Mouse (Mus musculus): ENCODE data around the gene Vps8. TPM values are rescaled to one million over a fixed set of nuclear protein-coding genes. Genes with fewer than 3 reads are reported as not detected.

Vps8 gene
- polyA plus RNA-seq, 1 experiment from 2014 or later: 32.5 TPM

DNA sequence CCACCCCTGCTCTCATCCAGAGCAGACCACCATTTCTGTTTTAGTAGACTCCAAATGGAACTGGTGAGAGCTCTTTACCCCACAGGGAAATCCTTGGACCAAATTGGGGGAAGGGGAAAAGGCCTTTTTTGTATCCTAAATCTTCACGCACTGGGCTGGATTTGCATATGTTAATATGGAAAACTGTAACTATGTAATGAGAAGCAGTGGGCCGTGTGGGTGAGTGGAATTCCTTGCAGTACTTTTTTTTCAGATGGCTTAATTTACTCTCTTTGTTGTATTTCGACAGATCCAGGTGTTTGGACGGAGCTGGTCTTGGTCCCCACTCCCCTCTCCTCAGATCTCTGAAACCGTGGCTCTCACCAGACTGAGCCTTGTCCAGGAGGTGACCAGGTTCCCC, 32.2 kb upstream of the Vps8 start:
- H3K9me3 ChIP-seq: no peaks in the 10 kb centered on the region
- H3K27me3 ChIP-seq: no peaks in the 10 kb centered on the region
- H3K4me3 ChIP-seq: no peak overlapping the region
- no peak overlapping the region for H3K4me2 ChIP-seq
- 47% methylated on average over 5 of the region's 5 CpGs for WGBS
- no peak overlapping the region for H3K27ac ChIP-seq (replicated peaks)
- H3K4me1 ChIP-seq (replicated peaks): peaks cover 16% of the 10 kb centered on the region
- no peaks in the 10 kb centered on the region for H3K36me3 ChIP-seq
- H3K9ac ChIP-seq: no peak overlapping the region
- no peak for ATAC-seq (ENCODE audit: low FRiP score, low read depth)

DNA sequence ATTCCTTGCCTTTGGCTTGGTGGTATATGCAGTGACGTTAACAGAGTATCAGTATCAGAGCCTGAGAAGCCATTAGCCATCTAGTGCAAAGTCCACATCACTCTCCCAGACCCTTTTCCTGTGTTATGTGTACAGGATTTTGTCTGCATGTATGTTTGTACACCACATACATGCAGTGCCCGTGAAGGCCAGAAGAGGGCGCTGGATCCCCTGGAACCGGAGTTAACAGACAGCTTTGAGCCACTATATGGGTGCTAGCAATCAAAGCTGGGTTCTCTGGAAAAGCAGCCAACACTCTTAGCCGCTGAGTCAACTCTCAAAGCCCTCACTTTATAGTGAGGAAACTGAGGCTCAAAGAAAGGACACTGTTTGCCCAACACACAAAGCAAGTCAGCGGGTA, 30.8 kb upstream of the Vps8 start:
- Histone ChIP-seq H3K27me3 (no peaks in the 10 kb centered on the region), H3K4me2 (no peak overlapping the region), H3K36me3 (no peaks in the 10 kb centered on the region), H3K4me3 (no peak overlapping the region), H3K4me1 (replicated peaks) (peaks cover 20% of the 10 kb centered on the region), H3K9ac (no peak overlapping the region), H3K9me3 (no peaks in the 10 kb centered on the region), H3K27ac (replicated peaks) (peak overlapping the region; percentile 55)
- no peak; the same call in 1 of the 2 replicates for ATAC-seq (ENCODE audit: low FRiP score, low read depth)
- 58% methylated on average over 6 of the region's 6 CpGs for whole genome bisulfite sequencing

DNA sequence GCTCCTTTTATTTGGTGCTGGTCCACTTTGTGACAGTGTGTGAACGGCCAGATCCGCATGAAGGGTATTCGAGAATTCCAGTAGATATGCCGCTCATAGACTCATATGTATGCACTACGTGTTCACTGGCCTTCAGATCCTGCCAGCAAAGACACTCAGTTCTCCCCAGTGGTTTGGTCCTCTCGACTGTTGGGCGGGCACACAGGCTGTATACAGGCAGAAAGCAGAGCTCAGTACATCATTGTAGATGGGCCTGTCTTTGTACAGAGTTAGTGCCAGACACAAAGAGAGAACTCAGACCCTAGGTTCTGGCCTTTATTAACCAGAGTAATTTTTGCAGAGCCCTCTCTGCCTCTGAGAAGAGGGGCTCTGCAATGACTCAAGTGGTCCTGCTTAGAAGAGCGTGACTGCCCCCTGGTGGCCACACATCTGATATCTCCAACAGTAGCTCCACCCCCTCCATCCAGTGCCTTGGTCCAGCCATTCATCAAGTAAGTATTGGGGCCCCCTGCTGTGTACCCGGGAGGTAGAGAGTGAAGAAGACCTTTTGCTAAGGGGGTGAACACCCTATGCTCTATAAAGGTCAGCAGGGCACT, 30.3 kb upstream of the Vps8 start:
- Histone ChIP-seq H3K4me2 (no peak overlapping the region), H3K4me3 (no peak overlapping the region), H3K27me3 (no peaks in the 10 kb centered on the region), H3K27ac (replicated peaks) (peak overlapping the region; percentile 55), H3K4me1 (replicated peaks) (peaks cover 26% of the 10 kb centered on the region), H3K9ac (no peak overlapping the region), H3K36me3 (no peaks in the 10 kb centered on the region), H3K9me3 (no peaks in the 10 kb centered on the region)
- ATAC-seq (ENCODE audit: low FRiP score, low read depth): peak; percentile 84
- 28% methylated on average over 9 of the region's 9 CpGs for WGBS

DNA sequence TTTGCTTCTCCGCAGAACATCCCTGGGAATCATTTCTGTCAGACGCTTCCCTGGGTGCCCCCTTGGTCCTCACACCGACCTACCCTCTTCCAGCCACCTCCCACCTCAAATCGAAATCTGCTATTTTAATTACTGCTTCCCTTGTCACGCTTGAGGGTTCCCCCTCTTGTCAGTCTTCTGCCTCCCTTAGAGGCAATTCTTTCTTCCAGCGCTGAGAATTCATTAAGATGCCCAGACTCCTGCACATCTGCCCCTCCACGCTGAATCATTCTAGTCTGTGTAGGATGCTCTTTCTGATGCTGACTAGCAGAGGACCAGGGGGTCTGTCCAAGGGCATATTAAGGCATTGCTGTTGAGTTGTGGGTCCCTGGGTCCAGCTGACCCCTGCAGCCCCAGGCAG, 27.4 kb upstream of the Vps8 start:
- Histone ChIP-seq H3K27me3 (no peaks in the 10 kb centered on the region), H3K9ac (0 out of 2 replicates have a peak overlapping the region, but pooled peaks have one; percentile 11), H3K4me3 (no peak overlapping the region), H3K4me1 (replicated peaks) (peaks cover 39% of the 10 kb centered on the region), H3K36me3 (no peaks in the 10 kb centered on the region), H3K4me2 (no peak overlapping the region), H3K27ac (replicated peaks) (0 out of 2 replicates have a peak overlapping the region, but pooled peaks have one; percentile 17), H3K9me3 (no peaks in the 10 kb centered on the region)
- ATAC-seq (ENCODE audit: low FRiP score, low read depth): no peak
- 26% methylated on average over 7 of the region's 7 CpGs for WGBS

DNA sequence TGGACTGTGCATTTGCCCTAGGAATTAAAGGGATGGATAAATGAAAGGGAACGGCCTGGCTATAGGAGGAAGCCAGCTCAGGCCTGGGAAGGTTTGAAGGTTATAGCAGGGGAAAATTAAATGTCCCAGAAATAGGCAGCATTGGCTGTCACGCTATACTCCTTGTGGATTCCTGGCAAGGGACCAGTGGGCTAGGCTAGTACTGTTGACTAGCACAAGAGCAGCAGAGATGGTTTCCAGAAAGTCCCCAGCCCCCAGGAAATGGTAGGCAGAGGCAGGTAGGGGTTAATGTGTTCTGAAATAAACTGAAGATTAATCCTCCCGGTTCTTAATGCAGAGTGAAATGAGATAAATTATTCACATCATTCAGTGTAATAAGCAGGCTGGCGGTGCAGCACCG, 25.2 kb upstream of the Vps8 start:
- Histone ChIP-seq H3K36me3 (no peaks in the 10 kb centered on the region), H3K4me2 (no peak overlapping the region), H3K27ac (replicated peaks) (peak overlapping the region; percentile 73), H3K4me3 (no peak overlapping the region), H3K27me3 (no peaks in the 10 kb centered on the region), H3K9ac (no peak overlapping the region), H3K4me1 (replicated peaks) (peaks cover 38% of the 10 kb centered on the region), H3K9me3 (no peaks in the 10 kb centered on the region)
- ATAC-seq (ENCODE audit: low FRiP score, low read depth): no peak
- 47% methylated on average over 5 of the region's 5 CpGs for WGBS

DNA sequence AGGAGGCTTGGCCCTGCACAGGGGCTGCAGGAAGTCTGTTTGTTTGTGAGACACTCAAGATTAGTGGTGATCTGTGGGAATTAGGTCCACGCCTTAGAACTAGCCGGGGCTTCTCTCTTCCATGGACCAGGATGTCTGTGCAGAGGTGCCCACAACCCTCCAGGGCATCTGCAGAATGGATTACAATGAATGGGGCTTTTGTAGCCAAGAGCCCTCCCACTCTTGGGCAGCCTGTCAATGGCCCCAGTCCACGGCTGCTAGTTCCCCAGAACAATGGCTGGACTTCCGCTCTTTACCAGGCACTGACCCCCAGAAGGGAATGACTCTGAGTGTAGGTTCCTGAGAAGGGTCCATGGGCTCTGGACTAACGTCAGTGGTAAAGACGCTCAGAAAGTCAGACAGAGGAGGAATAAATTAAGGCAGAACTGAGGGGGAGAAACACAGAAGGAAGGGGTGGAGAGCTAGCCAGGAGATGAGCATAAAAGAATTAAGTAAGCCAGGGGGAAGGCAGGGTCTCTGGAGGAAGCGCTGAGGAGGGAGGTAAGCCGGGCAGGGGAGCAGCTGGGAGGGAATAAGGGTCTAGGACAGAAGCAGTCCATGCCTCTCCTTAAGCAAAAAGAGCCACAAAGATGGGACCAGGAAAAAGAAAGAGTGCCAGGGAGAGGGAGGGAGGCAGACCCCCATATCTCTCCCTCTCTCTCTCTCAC, 24.4 kb upstream of the Vps8 start:
- peak overlapping the region; percentile 16; the same call in 1 of the 2 replicates for H3K4me2 ChIP-seq
- peaks cover 38% of the 10 kb centered on the region for H3K4me1 ChIP-seq (replicated peaks)
- no peak overlapping the region for H3K9ac ChIP-seq
- H3K36me3 ChIP-seq: no peaks in the 10 kb centered on the region
- 11% methylated on average over 8 of the region's 8 CpGs for WGBS
- H3K27me3 ChIP-seq: no peaks in the 10 kb centered on the region
- H3K9me3 ChIP-seq: no peaks in the 10 kb centered on the region
- peak overlapping the region; percentile 73 for H3K27ac ChIP-seq (replicated peaks)
- ATAC-seq (ENCODE audit: low FRiP score, low read depth): peak; percentile 61
- no peak overlapping the region for H3K4me3 ChIP-seq

DNA sequence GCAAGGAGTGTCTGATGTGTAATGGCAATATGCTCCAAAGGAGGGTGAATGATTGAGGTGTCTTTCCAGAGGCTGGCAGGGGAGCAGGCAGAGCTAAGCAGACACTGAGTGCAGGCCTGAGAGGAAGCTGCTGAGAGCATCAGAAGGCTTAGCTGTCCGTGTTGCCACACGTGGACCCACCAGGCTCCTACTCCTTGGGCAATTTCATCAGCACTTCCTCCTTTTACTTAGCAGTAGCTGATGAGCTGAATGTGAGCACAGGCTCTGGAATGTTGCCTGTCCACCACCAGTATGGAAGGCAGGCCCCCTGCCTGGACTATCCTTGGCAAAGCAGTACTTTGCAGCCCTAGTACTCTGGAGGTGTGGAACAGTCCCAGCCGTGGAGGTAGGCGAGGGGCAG, 23.0 kb upstream of the Vps8 start:
- WGBS: 86% methylated on average over 4 of the region's 4 CpGs
- no peak overlapping the region for H3K27ac ChIP-seq (replicated peaks)

DNA sequence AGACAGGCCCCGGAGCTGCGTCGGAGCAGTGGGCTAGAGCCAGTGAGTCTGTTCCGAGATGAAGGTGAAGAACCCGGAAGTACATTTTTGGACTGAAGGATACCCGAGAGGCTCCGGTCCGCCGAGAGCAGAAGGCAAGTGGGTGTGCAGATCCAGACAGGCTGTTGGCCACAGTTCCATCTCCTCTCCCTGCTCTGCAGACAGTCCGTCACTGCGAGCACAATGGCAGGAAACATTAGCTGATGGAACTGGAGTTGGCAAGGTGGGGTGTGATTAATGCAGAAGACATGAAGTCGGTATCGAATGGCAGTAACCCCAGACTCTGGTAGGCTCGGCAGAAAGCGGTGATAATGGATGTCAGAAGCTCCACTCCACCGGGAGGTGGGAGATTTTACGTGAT, 20.9 kb upstream of the Vps8 start:
- no peak overlapping the region for H3K9ac ChIP-seq
- no peaks in the 10 kb centered on the region for H3K27me3 ChIP-seq
- ATAC-seq (ENCODE audit: low FRiP score, low read depth): no peak
- H3K4me2 ChIP-seq: no peak overlapping the region
- H3K9me3 ChIP-seq: no peaks in the 10 kb centered on the region
- 70% methylated on average over 17 of the region's 17 CpGs for WGBS
- no peak overlapping the region for H3K4me3 ChIP-seq
- no peaks in the 10 kb centered on the region for H3K36me3 ChIP-seq
- peaks cover 24% of the 10 kb centered on the region for H3K4me1 ChIP-seq (replicated peaks)
- H3K27ac ChIP-seq (replicated peaks): no peak overlapping the region

More for the DNA sequence above, 23.0 kb upstream of the Vps8 start:
- Histone ChIP-seq H3K4me3 (no peak overlapping the region), H3K36me3 (no peaks in the 10 kb centered on the region), H3K9me3 (no peaks in the 10 kb centered on the region), H3K9ac (no peak overlapping the region), H3K4me2 (no peak overlapping the region), H3K4me1 (replicated peaks) (peaks cover 36% of the 10 kb centered on the region), H3K27me3 (no peaks in the 10 kb centered on the region)
- no peak for ATAC-seq (ENCODE audit: low FRiP score, low read depth)

DNA sequence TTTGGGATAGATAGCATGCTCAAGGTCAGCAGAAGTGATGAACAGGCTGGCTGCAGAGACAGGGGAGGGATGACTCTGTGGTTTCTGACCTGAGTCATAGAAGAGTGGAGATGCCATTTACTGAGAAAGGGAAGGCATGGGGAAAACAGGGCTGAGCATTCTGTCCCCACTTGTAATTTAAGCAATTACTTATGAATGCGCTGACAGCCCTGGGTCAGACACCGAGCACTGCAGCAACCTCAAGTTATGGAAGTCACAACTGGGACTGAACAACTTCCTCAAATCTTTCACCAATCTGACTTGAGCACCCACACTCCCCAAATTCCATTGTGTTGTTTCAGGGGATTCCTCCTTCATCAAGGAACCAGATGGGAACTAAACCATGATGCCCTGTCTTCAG, 19.5 kb upstream of the Vps8 start:
- Histone ChIP-seq H3K36me3 (no peaks in the 10 kb centered on the region), H3K9me3 (no peaks in the 10 kb centered on the region), H3K4me3 (no peak overlapping the region), H3K27ac (replicated peaks) (no peak overlapping the region), H3K4me2 (no peak overlapping the region), H3K9ac (no peak overlapping the region), H3K4me1 (replicated peaks) (peaks cover 12% of the 10 kb centered on the region), H3K27me3 (no peaks in the 10 kb centered on the region)
- WGBS: 89% methylated on average over 2 of the region's 2 CpGs
- no peak for ATAC-seq (ENCODE audit: low FRiP score, low read depth)

DNA sequence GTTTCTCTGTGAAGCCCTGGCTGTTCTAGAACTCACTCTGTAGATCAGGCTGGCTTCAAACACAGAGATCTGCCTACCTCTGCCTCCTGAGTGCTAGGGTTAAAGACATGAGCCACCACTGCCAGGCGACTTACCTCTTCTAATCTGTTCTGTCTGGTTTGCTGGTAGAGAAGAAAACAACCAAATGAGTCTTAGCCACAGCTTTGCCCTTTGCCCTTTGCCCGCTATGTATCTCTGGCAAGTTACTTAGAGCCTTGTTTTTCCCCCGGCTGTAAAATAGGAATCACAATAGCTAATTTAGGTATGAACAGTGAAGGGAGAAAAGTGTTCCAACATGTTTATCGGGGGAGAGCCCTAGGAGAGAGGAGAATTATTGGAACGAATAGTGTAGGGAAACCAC, 18.3 kb upstream of the Vps8 start:
- Histone ChIP-seq H3K27ac (replicated peaks) (no peak overlapping the region), H3K4me3 (no peak overlapping the region), H3K4me2 (no peak overlapping the region), H3K36me3 (no peaks in the 10 kb centered on the region), H3K4me1 (replicated peaks) (peaks cover 6% of the 10 kb centered on the region; the same call in 1 of the 2 replicates), H3K9ac (no peak overlapping the region), H3K9me3 (no peaks in the 10 kb centered on the region), H3K27me3 (no peaks in the 10 kb centered on the region)
- no peak for ATAC-seq (ENCODE audit: low FRiP score, low read depth)
- 54% methylated on average over 5 of the region's 5 CpGs for WGBS

DNA sequence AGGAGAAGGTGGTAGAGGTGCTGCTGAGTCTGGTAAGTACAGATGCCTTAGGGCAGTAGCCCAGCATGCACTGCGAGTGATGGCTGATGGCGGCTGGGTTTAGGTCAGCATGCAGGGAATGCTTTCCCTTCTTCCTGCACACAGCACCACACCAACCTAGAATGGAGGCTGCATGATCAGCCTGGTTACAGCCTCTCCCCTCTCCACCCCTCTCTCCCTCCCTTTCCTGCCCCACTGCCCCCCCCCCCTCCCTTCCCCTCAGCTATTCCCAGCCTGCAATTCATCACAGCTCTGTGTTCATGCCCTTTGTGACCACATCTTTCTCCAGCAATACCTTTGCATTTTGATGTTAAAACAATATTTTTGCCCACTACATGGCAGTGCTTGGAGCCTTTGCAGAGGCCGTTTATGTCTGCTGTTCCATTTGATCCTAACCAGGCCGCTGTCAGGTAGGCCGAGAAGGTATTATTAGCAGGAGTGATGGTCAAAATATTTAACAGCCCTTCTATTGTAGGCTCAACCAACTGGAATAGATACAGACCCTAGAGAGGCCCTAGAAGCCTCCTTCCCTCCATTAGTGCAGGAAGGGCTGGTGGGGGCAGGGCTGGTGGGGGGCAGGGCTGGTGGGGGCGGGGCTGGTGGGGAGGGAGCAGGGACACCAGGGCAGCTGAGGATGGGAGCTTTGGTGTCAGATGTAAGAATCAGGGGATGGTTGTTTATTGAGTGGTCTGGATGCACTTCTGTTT, 17.5 kb upstream of the Vps8 start:
- Histone ChIP-seq H3K27me3 (no peaks in the 10 kb centered on the region), H3K9me3 (no peaks in the 10 kb centered on the region), H3K36me3 (no peaks in the 10 kb centered on the region), H3K27ac (replicated peaks) (no peak overlapping the region), H3K4me1 (replicated peaks) (peaks cover 6% of the 10 kb centered on the region; the same call in 1 of the 2 replicates), H3K4me3 (no peak overlapping the region), H3K4me2 (no peak overlapping the region), H3K9ac (no peak overlapping the region)
- ATAC-seq (ENCODE audit: low FRiP score, low read depth): no peak
- 51% methylated on average over 6 of the region's 6 CpGs for WGBS

DNA sequence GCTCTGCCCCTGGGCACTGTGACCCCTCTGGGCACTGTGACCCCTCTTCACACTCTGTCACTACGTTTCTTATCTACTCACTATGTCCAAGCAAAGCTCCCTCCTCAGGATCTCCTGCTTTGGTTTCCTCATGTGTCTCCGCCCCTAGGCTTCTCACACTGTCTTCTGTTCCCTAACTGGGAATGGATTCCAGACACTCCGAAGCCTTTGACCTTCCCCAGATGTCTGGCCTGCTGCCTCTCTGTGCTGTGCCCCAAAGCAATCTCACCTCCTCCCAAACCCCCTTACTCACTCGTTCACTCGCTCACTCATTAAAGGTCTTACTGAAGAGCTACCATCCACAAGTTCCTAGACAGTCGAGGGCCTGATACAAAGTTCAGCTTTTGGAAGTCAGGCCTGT, 16.8 kb upstream of the Vps8 start:
- ATAC-seq (ENCODE audit: low FRiP score, low read depth): 0 out of 2 replicates have a peak, but pooled peaks have one; percentile 42
- no peaks in the 10 kb centered on the region for H3K9me3 ChIP-seq
- H3K4me1 ChIP-seq (replicated peaks): peaks cover 6% of the 10 kb centered on the region; the same call in 1 of the 2 replicates
- no peak overlapping the region for H3K4me3 ChIP-seq
- H3K4me2 ChIP-seq: no peak overlapping the region
- WGBS: 75% methylated on average over 6 of the region's 6 CpGs
- H3K27me3 ChIP-seq: no peaks in the 10 kb centered on the region
- H3K36me3 ChIP-seq: no peaks in the 10 kb centered on the region
- no peak overlapping the region for H3K9ac ChIP-seq
- H3K27ac ChIP-seq (replicated peaks): no peak overlapping the region

Measured in hindbrain, embryonic 15.5 days (tissue).